Mouse (Mus musculus) embryonic facial prominence, embryonic 11.5 days (tissue): ENCODE measurements around the gene Med9. TPM values are rescaled to one million over a fixed set of nuclear protein-coding genes. Genes with fewer than 3 reads are reported as not detected.

Experiments used
- ATAC-seq: fragments of 200-750 bp; cut with Nextera tagmentation; replicated peaks from 2 replicates; pipeline ENCODE4 v1.8.0; 2017; ENCODE audit warnings: low read depth; ENCODE audit not compliant: insufficient number of reproducible peaks, low FRiP score, low TSS enrichment
- DNase-seq: peaks from one replicate; pipeline ENCODE4 v3.0.0-alpha.2; 2015; ENCODE audit warnings: low spot score
- H3K27ac ChIP-seq: fragments of 300-500 bp; sonication (generic); replicated peaks from 2 replicates; pipeline ENCODE4 v1.5.1; 2014; ENCODE audit warnings: mild to moderate bottlenecking, low read depth, low read length, control low read depth
- H3K27me3 ChIP-seq: fragments of 300-500 bp; sonication (generic); 2 replicates; pipeline ENCODE4 v1.6.1; 2014; ENCODE audit warnings: mild to moderate bottlenecking, low read length, moderate library complexity, mixed read lengths; ENCODE audit not compliant: control insufficient read depth, insufficient read depth
- H3K36me3 ChIP-seq: fragments of 300-500 bp; sonication (generic); replicated peaks from 2 replicates; pipeline ENCODE4 v1.6.1; 2014; ENCODE audit warnings: low read depth, mild to moderate bottlenecking, low read length, moderate library complexity, mixed read lengths; ENCODE audit not compliant: control insufficient read depth, insufficient read depth
- H3K4me1 ChIP-seq: fragments of 300-500 bp; sonication (generic); 2 replicates; pipeline ENCODE4 v1.6.1; 2014; ENCODE audit warnings: low read length, mixed read lengths; ENCODE audit not compliant: control insufficient read depth, insufficient read depth
- H3K4me2 ChIP-seq: fragments of 300-500 bp; sonication (generic); 2 replicates; pipeline ENCODE4 v1.6.1; 2014; ENCODE audit warnings: low read depth, mild to moderate bottlenecking, control low read depth, low read length, moderate library complexity
- H3K4me3 ChIP-seq: fragments of 300-500 bp; sonication (generic); 2 replicates; pipeline ENCODE4 v1.5.1; 2014; ENCODE audit warnings: low read depth, low read length, control low read depth
- H3K9ac ChIP-seq: fragments of 300-500 bp; sonication (generic); replicated peaks from 2 replicates; pipeline ENCODE4 v1.6.1; 2014; ENCODE audit warnings: mild to moderate bottlenecking, control low read depth, low read length
- H3K9me3 ChIP-seq: fragments of 300-500 bp; sonication (generic); replicated peaks from 2 replicates; pipeline ENCODE4 v1.6.1; 2016; ENCODE audit warnings: mild to moderate bottlenecking, low read length, inconsistent platforms, mixed read lengths; ENCODE audit not compliant: control insufficient read depth
- WGBS: fragments of 180-500 bp; shearing (Covaris S2); extraction: QIAGEN DNeasy Blood & Tissue Kit; methylation state at CpG from one replicate; pipeline ENCODE4 v1.1.7; 2014; 5-methylcytosine and 5-hydroxymethylcytosine counted together
- polyA plus RNA-seq: library from polyadenylated mRNA; unstranded; fragments of >200 nt; fragmentation: Nextera tagmentation; extraction: Ambion mirVana; gene quantifications from 2 replicates; pipeline ENCODE4 v1.2.1, GENCODE M21; 2014

Gene Med9
- polyA plus RNA-seq, 1 experiment from 2014 or later: 40.9 TPM

DNA sequence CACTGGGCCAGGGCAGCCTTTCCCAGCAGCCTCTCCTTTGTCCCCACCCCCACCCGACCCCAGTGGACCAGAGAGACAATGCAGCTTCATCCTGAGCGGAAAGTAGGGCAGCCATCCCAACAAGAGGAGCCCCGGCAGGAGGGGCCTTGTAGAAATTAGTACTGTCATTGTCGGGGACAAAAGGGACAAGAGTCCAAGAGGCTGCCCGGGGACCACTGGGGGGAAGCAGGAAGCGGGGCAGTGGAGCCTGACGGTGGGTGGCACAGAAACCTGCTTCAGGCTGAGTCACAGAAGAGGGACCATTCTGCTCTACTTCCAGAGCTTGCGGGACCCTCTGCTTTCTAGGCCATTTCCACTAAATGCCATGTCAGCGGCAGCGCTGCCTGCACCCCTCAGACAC lies 27.2 kb downstream of the Med9 start:
- Histone ChIP-seq H3K4me1 (no peaks in the 10 kb centered on the region; the same call in 1 of the 2 replicates), H3K4me3 (no peak overlapping the region), H3K9ac (no peak overlapping the region), H3K4me2 (no peak overlapping the region), H3K27ac (no peak overlapping the region), H3K36me3 (no peaks in the 10 kb centered on the region), H3K27me3 (no peaks in the 10 kb centered on the region), H3K9me3 (no peaks in the 10 kb centered on the region)
- no peak for ATAC-seq
- DNase-seq: no peak
- WGBS: 28% methylated on average over 10 of the region's 10 CpGs

DNA sequence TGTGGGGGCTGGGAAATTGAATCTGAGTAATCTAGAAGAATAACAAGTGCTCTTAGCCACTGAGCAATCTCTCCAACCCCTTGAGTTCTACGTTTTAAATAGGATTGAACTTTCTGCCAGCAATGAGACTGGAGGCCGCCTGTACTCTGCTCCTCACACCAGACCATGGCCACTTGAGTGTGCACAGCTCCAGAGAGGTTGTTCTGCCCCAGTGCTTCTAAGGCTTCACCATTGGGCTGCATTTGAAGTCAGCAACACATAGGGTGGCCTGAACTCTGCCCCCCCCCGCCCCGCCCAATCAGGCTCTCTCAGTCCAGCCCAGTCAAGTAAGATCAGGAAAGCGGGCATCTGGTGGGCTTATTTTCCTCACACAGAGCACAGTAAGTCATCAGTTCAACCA lies 29.8 kb downstream of the Med9 start:
- Histone ChIP-seq H3K9ac (no peak overlapping the region), H3K36me3 (no peaks in the 10 kb centered on the region), H3K27me3 (no peaks in the 10 kb centered on the region), H3K9me3 (no peaks in the 10 kb centered on the region), H3K4me1 (no peaks in the 10 kb centered on the region; the same call in 1 of the 2 replicates), H3K4me2 (no peak overlapping the region), H3K27ac (no peak overlapping the region), H3K4me3 (no peak overlapping the region)
- DNase-seq (no peak), ATAC-seq (no peak)
- 79% methylated on average over 5 of the region's 5 CpGs for WGBS

DNA sequence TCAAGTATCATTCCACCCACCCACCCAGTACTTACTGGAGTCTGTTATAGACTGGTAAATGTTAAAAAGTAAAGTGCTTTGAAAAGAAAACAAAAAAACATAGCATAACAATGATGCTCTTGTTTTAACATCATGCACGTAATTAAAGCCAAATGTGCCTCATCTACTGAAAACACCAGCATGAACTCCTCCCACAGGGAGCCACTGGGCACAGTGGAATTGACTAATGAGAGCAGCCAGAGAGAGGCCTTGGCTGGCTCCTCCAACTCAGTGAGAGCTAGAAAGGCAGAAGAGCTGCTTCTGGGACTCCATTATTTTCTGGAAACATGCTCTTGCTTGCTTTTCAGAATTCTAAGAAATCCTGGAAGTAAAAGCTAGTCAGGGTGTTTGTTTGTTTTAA lies 41.4 kb downstream of the Med9 start:
- no peak overlapping the region for H3K9ac ChIP-seq
- DNase-seq: peak; percentile 63
- no peaks in the 10 kb centered on the region for H3K36me3 ChIP-seq
- no peak overlapping the region for H3K27ac ChIP-seq
- 42% methylated on average over 1 of the region's 1 CpGs for WGBS
- H3K4me3 ChIP-seq: no peak overlapping the region
- H3K27me3 ChIP-seq: no peaks in the 10 kb centered on the region
- no peak overlapping the region for H3K4me2 ChIP-seq
- no peaks in the 10 kb centered on the region for H3K9me3 ChIP-seq
- ATAC-seq: no peak
- H3K4me1 ChIP-seq: no peaks in the 10 kb centered on the region

DNA sequence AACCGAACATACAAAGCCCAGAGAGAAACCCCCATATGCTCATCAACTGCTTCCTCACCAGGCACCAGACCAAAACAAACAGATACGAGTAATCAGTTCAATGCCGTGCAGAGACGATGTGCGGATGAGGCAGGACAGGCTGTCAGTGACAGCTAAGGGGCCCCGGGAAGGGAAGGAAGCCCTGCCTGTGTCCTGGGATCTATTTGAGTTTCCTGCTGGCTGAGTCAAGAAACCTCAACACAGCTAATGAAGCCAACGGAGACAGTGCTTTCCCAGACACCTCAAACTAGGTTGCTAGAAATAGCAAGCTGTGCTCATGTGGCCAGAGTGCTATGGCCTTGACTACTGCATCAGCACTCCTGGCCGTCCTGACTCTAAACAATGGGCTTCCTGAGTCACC lies 43.4 kb downstream of the Med9 start:
- ATAC-seq (no peak), DNase-seq (no peak)
- no peaks in the 10 kb centered on the region for H3K27me3 ChIP-seq
- no peak overlapping the region for H3K4me2 ChIP-seq
- no peak overlapping the region for H3K9ac ChIP-seq
- 68% methylated on average over 8 of the region's 8 CpGs for WGBS
- H3K27ac ChIP-seq: no peak overlapping the region
- no peaks in the 10 kb centered on the region for H3K36me3 ChIP-seq
- no peaks in the 10 kb centered on the region for H3K4me1 ChIP-seq
- no peaks in the 10 kb centered on the region for H3K9me3 ChIP-seq
- no peak overlapping the region for H3K4me3 ChIP-seq

DNA sequence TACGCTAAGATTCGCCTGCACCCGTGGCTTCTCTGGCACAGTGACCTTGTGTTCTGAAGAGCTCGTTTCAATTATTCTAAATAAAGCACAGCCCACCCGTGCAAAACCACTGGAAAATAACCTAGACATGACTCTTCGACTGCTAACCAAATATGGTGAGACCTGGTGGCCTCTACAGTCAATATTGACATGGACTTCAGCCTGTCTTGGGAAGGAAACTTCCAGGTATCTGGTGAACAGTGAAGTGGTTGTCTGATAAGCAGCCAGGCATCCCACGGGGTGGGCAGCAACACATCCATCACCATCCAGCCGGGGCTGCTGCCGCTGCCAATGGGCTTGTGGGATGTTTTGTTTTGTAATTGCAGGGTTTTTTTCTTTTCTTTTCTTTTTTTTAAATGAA lies 46.3 kb downstream of the Med9 start:
- Histone ChIP-seq H3K9me3 (no peaks in the 10 kb centered on the region), H3K4me2 (no peak overlapping the region), H3K27ac (no peak overlapping the region), H3K27me3 (no peaks in the 10 kb centered on the region), H3K36me3 (no peaks in the 10 kb centered on the region), H3K9ac (no peak overlapping the region), H3K4me1 (no peaks in the 10 kb centered on the region), H3K4me3 (no peak overlapping the region)
- WGBS: 76% methylated on average over 9 of the region's 9 CpGs
- DNase-seq (no peak), ATAC-seq (no peak)

DNA sequence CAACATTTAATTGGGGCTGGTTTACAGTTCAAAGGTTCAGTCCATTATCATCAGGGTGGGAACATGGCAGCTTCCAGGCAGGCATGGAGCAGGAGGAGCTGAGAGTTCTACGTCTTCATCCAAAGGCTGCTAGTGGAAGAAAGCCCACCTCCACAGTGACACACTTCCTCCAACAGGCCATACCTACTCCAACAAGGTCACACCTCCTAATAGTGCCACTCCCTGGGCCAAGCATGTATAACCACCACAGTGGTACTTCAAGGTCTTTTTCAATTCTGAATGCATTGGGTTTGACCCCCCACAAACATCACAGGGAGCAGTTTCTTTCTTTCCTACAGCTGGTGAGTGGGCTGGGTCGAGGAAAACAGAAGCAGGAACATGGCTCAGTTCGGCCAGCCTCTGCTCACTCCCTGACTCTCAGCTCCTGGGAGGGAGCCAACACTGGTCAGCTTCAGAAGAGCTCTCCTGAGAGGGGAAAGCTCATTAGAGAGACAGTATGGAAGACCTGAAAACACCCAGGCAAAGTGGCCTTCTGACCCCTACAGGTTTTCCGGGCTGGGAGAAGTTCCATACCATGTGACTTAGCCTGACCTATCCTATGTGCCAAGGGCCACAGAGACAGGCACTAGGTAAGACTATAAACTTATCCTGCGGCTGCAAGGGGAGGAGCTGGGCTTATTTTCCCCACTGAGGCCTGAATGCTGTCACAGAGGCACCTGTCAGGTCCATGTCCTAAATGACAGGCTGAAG lies 53.4 kb downstream of the Med9 start:
- no peak overlapping the region for H3K9ac ChIP-seq
- WGBS: 82% methylated on average over 5 of the region's 5 CpGs
- H3K27ac ChIP-seq: no peak overlapping the region
- DNase-seq (no peak), ATAC-seq (no peak)
- H3K27me3 ChIP-seq: no peaks in the 10 kb centered on the region
- H3K36me3 ChIP-seq: no peaks in the 10 kb centered on the region
- no peak overlapping the region for H3K4me3 ChIP-seq
- H3K9me3 ChIP-seq: no peaks in the 10 kb centered on the region
- no peak overlapping the region for H3K4me2 ChIP-seq
- H3K4me1 ChIP-seq: no peaks in the 10 kb centered on the region

DNA sequence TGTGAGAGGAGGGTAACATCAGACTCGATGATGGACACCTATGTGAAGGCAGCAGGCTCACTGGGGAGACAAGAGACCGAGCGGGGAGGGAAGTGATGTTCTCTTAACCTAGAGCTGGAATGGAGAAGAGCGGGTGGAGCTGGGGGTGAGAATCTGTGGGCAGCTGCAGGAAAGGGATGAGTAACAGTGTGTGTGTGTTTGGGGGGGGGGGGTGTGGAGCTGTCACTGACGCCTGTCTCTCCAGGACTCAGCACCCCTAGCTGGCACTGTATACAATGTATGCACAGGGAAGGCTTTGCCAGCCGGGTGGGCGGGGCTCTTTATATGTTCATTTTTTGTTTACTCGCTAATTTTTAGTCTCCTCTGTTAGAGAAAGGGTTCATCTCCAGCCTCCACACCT lies 55.8 kb downstream of the Med9 start:
- no peaks in the 10 kb centered on the region for H3K9me3 ChIP-seq
- no peak overlapping the region for H3K9ac ChIP-seq
- H3K4me1 ChIP-seq: no peaks in the 10 kb centered on the region
- H3K4me2 ChIP-seq: no peak overlapping the region
- DNase-seq: no peak
- H3K27ac ChIP-seq: no peak overlapping the region
- no peaks in the 10 kb centered on the region for H3K27me3 ChIP-seq
- H3K4me3 ChIP-seq: no peak overlapping the region
- WGBS: 85% methylated on average over 8 of the region's 8 CpGs
- H3K36me3 ChIP-seq: no peaks in the 10 kb centered on the region
- ATAC-seq: no peak

DNA sequence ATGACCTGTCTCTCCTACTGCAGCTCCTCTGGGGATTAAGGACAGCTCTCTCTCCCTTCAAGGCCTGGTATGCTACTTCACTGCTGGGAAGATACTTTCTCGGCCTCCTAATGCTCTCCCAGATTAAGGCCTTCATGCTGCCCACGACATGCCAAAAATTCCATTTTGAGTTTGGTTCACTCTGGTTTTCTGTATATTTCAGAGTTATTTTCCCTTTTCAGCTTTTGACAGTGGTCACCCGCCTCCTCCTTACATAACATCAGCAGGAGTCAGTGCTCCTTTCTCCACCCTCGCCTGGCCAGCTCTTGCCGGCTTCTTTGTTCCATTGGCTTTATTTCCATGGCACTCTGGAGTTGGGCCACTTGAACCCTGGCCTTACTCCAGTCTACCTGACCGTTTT lies 56.7 kb downstream of the Med9 start:
- 81% methylated on average over 6 of the region's 6 CpGs for WGBS
- Histone ChIP-seq H3K36me3 (no peaks in the 10 kb centered on the region), H3K9me3 (no peaks in the 10 kb centered on the region), H3K9ac (no peak overlapping the region), H3K4me3 (no peak overlapping the region), H3K4me1 (no peaks in the 10 kb centered on the region), H3K27ac (no peak overlapping the region), H3K27me3 (no peaks in the 10 kb centered on the region), H3K4me2 (no peak overlapping the region)
- DNase-seq: no peak
- no peak for ATAC-seq
